Mouse (Mus musculus) neural tube, embryonic 13.5 days (tissue): ENCODE measurements at regions not wholly inside any gene's neighbourhood (a gene's known extent, or its start where the extent isn't known, plus 50 kb on each side); places are given as distances from the start of the nearest gene placed in this dataset.

Experiments used
- ATAC-seq: fragments of 200-750 bp; cut with Nextera tagmentation; 2 replicates; pipeline ENCODE4 v1.8.0; 2017; ENCODE audit warnings: low read depth, mild to moderate bottlenecking, moderate TSS enrichment, moderate library complexity
- H3K27ac ChIP-seq: fragments of 300-500 bp; sonication (generic); replicated peaks from 2 replicates; pipeline ENCODE4 v1.5.1; 2015; ENCODE audit warnings: moderate library complexity, mild to moderate bottlenecking, inconsistent platforms
- H3K27me3 ChIP-seq: fragments of 300-500 bp; sonication (generic); 2 replicates; pipeline ENCODE4 v1.6.1; 2015; ENCODE audit warnings: mild to moderate bottlenecking, inconsistent platforms
- H3K36me3 ChIP-seq: fragments of 300-500 bp; sonication (generic); 2 replicates; pipeline ENCODE4 v1.6.1; 2015; ENCODE audit warnings: mild to moderate bottlenecking, inconsistent platforms
- H3K4me1 ChIP-seq: fragments of 300-500 bp; sonication (generic); replicated peaks from 2 replicates; pipeline ENCODE4 v1.6.1; 2015; ENCODE audit warnings: inconsistent platforms
- H3K4me2 ChIP-seq: fragments of 300-500 bp; sonication (generic); 2 replicates; pipeline ENCODE4 v1.6.1; 2015; ENCODE audit warnings: inconsistent platforms, mild to moderate bottlenecking, moderate library complexity
- H3K4me3 ChIP-seq: fragments of 300-500 bp; sonication (generic); 2 replicates; pipeline ENCODE4 v1.5.1; 2015; ENCODE audit warnings: mild to moderate bottlenecking, inconsistent platforms
- H3K9ac ChIP-seq: fragments of 300-500 bp; sonication (generic); 2 replicates; pipeline ENCODE4 v1.6.1; 2015; ENCODE audit warnings: moderate library complexity, mild to moderate bottlenecking, inconsistent platforms
- H3K9me3 ChIP-seq: fragments of 300-500 bp; sonication (generic); 2 replicates; pipeline ENCODE4 v1.6.1; 2016; ENCODE audit warnings: inconsistent platforms
- WGBS: fragments of 180-500 bp; shearing (Covaris S2); methylation state at CpG from one replicate; pipeline ENCODE4 v1.1.7; 2015; 5-methylcytosine and 5-hydroxymethylcytosine counted together

DNA sequence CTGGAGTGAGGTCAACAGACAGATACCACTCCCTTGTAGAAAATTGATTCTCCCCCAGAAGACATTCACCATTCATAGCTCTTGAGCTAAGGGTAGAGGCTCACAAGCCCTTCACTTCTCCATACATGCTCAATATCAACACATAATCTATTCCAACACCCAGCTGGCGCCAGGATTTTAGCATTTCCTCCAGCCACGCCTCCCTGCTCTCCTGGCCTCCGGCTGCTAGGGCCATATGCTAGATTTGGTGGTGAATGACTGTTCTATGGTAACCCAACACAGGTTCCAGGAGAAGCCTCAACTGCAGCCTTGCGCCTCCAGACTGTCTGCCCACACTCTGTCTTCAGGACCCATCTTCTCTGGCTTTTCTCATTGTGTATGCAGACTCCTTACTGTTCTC, 197.9 kb downstream of the Gm11011 start:
- no peak overlapping the region for H3K4me2 ChIP-seq

DNA sequence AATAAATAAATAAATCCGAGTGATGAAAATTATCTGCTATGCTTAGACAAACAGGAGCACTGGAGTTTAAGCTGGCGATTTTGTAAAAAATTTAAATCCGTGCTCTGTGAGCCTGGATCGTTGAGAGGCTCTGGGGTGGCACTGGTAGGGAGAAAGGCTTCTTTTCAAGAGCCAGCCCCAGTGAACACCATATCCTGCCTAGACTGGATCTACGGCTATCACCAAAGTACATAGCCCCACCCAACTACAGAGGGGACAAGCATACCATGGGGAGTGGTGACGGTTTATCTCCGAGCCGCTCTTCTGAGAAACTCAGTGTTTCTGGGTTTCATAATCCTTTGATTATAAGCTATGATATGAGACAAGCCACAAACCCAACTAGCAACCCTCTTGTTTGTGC, 199.0 kb downstream of the Gm11011 start:
- 0 out of 2 replicates have a peak overlapping the region, but pooled peaks have one; percentile 33 for H3K27ac ChIP-seq
- WGBS = 84% methylated on average over 8 of the region's 8 CpGs
- no peaks in the 10 kb centered on the region for H3K36me3 ChIP-seq
- H3K4me3 ChIP-seq = no peak overlapping the region
- peaks cover 26% of the 10 kb centered on the region for H3K4me1 ChIP-seq
- ATAC-seq = peak; percentile 56; the same call in 1 of the 2 replicates
- H3K9me3 ChIP-seq = no peaks in the 10 kb centered on the region
- no peak overlapping the region for H3K9ac ChIP-seq
- no peaks in the 10 kb centered on the region for H3K27me3 ChIP-seq
- no peak overlapping the region for H3K4me2 ChIP-seq

More for the DNA sequence above, 197.9 kb downstream of the Gm11011 start:
- 75% methylated on average over 4 of the region's 4 CpGs for WGBS
- Histone ChIP-seq H3K9ac (no peak overlapping the region), H3K36me3 (no peaks in the 10 kb centered on the region), H3K27me3 (no peaks in the 10 kb centered on the region), H3K9me3 (no peaks in the 10 kb centered on the region), H3K27ac (peak overlapping the region; percentile 46), H3K4me3 (no peak overlapping the region), H3K4me1 (peaks cover 26% of the 10 kb centered on the region)
- ATAC-seq = no peak

DNA sequence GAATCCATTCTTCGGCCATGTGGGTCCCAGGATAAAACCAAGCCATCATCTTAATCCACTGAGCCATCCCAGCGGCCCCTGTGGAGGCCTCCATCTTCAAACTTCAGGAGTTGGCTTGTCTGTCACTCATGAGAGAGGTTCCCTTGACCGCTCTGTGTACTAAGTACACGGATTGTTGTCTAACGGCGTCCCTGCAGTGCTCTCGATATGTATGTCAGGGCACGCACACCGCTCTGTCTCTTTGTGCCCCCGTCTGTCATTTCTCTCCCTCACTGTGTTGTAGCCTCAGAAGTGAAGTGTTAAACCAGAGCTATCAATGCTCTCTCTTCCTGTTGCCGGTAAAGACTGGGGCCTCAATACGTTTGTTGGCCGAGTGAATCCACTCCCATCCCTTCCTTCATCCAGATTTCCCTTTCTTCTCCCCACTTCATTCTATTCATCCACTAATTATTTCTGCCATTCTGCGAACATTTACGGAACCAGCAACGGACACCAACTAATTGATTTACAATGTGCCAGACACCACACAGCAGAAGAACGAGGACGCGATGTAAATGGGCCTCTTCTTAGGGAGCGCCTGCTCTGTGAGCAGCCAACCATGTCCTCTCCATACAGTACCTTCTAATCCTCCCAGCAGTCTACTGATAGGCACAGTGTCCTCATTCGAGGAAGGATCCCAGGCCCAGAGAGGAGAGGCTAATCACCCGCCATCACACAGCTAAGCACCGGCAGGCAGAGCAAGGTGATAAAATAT, 199.6 kb downstream of the Gm11011 start:
- no peaks in the 10 kb centered on the region for H3K36me3 ChIP-seq
- H3K4me3 ChIP-seq = no peak overlapping the region
- H3K9ac ChIP-seq = no peak overlapping the region
- H3K27ac ChIP-seq = 0 out of 2 replicates have a peak overlapping the region, but pooled peaks have one; percentile 28
- WGBS = 42% methylated on average over 23 of the region's 23 CpGs
- H3K4me2 ChIP-seq = no peak overlapping the region
- H3K9me3 ChIP-seq = no peaks in the 10 kb centered on the region
- ATAC-seq = peak; percentile 36; the same call in 1 of the 2 replicates
- no peaks in the 10 kb centered on the region for H3K27me3 ChIP-seq
- H3K4me1 ChIP-seq = peaks cover 26% of the 10 kb centered on the region

DNA sequence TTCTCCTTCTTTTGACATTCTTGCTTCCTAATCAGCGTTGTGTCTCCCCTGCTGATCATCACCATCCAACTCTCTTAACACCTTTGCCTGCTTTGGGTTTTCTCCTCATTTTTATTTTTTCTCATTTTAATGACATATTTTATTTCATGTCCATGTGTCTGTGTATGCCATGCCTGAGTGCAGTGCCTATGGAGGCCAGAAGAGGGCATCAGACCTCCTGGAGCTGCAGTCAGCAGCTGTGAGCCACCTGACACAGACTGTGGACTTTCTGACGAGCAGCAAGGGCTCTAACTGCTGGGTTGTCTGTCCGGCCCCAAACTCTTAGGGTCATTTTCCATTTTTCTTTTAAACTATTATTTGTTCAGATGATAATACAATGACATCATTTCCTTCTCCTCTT, 203.8 kb downstream of the Gm11011 start:
- WGBS = 88% methylated on average over 3 of the region's 3 CpGs
- no peak overlapping the region for H3K4me2 ChIP-seq
- peaks cover 11% of the 10 kb centered on the region for H3K4me1 ChIP-seq
- no peak overlapping the region for H3K4me3 ChIP-seq
- H3K27ac ChIP-seq = no peak overlapping the region
- H3K27me3 ChIP-seq = no peaks in the 10 kb centered on the region
- no peak overlapping the region for H3K9ac ChIP-seq
- ATAC-seq = no peak
- no peaks in the 10 kb centered on the region for H3K9me3 ChIP-seq
- no peaks in the 10 kb centered on the region for H3K36me3 ChIP-seq

DNA sequence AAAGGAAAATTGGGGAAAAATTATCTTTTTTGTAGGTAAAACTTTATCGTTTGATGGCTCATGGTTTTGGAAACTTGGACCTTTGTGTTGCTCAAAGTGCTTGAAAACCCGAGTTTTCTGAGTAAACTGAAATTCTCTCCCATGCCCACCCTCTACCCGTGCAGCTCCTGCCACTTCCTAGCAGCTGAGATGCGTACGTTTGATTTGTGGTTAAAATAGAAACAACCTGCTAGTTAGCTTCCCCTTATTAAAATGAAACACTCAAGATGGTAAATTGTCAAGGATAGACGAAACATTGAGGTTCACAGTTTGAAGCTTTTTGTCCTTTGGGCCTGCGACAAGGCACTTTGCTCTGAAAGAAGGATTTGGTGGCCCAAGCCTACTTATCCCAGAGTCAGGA, 214.5 kb downstream of the Gm11011 start:
- H3K27ac ChIP-seq = no peak overlapping the region
- 91% methylated on average over 7 of the region's 7 CpGs for WGBS
- no peak overlapping the region for H3K4me3 ChIP-seq
- H3K9ac ChIP-seq = no peak overlapping the region
- no peaks in the 10 kb centered on the region for H3K27me3 ChIP-seq
- H3K36me3 ChIP-seq = no peaks in the 10 kb centered on the region
- no peaks in the 10 kb centered on the region for H3K4me1 ChIP-seq
- peaks cover 6% of the 10 kb centered on the region; the same call in 1 of the 2 replicates for H3K9me3 ChIP-seq
- ATAC-seq = no peak
- H3K4me2 ChIP-seq = no peak overlapping the region

DNA sequence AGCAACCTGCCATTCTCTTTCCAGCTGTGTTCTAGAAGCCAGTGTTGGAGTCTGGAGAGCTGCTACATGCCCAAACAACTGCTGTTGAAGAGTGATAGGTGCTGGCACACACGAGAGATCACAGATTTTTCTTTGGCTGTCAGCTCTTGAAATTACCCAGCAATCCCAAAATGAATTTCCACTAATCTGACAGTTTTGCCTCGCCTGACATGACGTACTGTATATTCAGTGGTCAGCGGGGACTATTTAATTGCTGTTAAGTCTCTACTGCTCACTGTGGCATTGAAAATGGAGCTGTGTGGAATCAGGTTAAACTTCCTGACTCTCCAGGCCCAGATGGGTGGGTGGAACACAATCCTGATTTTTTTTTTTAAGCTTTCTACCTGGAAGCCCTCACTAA, 222.5 kb downstream of the Gm11011 start:
- Histone ChIP-seq H3K9me3 (0 out of 2 replicates have a peak, but pooled peaks cover 3% of the 10 kb centered on the region), H3K4me3 (no peak overlapping the region), H3K4me2 (no peak overlapping the region), H3K36me3 (no peaks in the 10 kb centered on the region), H3K27ac (no peak overlapping the region), H3K9ac (no peak overlapping the region), H3K4me1 (peaks cover 16% of the 10 kb centered on the region), H3K27me3 (no peaks in the 10 kb centered on the region)
- ATAC-seq = no peak
- 38% methylated on average over 4 of the region's 4 CpGs for WGBS

DNA sequence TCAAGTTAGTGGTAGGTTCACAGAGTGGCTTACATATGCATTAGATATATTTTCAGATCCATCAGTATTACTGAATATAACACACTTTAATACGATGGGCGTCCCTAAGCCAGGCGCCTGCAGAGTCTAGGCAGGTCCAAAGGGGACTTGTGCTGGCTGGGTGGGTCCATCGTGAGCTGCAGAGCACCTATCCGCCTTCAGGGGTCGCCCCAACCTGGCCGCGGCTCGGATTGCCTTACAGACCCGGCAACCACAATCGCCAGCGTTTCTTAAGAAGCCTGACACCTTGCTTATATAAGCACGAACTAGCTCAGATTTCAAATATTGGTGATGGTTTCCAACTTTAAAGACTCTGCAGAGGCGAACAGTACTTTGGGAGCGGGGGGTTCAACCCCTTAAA, 227.3 kb downstream of the Gm11011 start:
- peak; percentile 53; the same call in 1 of the 2 replicates for ATAC-seq
- H3K36me3 ChIP-seq = no peaks in the 10 kb centered on the region
- no peak overlapping the region for H3K4me3 ChIP-seq
- no peaks in the 10 kb centered on the region for H3K27me3 ChIP-seq
- H3K9me3 ChIP-seq = 0 out of 2 replicates have a peak, but pooled peaks cover 3% of the 10 kb centered on the region
- H3K4me1 ChIP-seq = peaks cover 16% of the 10 kb centered on the region
- peak overlapping the region; percentile 39 for H3K4me2 ChIP-seq
- H3K27ac ChIP-seq = no peak overlapping the region
- WGBS = 19% methylated on average over 15 of the region's 15 CpGs
- H3K9ac ChIP-seq = 0 out of 2 replicates have a peak overlapping the region, but pooled peaks have one; percentile 27

DNA sequence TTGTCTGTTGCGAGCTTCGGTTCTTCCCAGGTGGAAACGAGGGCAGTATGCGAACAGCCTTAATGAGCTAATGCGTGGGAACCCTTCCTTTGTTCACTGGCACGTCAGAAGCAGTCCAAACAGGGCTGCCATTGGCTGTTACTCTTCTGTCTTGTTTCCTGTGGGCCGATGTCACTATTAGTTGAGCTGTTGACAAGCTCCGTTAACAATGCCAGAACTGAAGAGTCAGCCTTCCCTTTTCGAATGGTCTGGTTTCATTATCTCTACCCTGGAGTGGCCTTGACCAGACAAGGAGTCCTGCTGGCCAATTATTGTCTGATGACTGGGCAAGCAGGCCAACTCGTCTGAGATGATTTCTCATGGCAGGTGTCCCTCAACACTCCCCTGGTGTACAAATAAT, 230.1 kb downstream of the Gm11011 start:
- no peaks in the 10 kb centered on the region for H3K36me3 ChIP-seq
- no peak overlapping the region for H3K4me3 ChIP-seq
- H3K27me3 ChIP-seq = no peaks in the 10 kb centered on the region
- H3K4me1 ChIP-seq = peaks cover 14% of the 10 kb centered on the region
- ATAC-seq = no peak
- 72% methylated on average over 10 of the region's 10 CpGs for WGBS
- H3K9ac ChIP-seq = no peak overlapping the region
- no peaks in the 10 kb centered on the region for H3K9me3 ChIP-seq
- no peak overlapping the region for H3K27ac ChIP-seq
- no peak overlapping the region for H3K4me2 ChIP-seq

DNA sequence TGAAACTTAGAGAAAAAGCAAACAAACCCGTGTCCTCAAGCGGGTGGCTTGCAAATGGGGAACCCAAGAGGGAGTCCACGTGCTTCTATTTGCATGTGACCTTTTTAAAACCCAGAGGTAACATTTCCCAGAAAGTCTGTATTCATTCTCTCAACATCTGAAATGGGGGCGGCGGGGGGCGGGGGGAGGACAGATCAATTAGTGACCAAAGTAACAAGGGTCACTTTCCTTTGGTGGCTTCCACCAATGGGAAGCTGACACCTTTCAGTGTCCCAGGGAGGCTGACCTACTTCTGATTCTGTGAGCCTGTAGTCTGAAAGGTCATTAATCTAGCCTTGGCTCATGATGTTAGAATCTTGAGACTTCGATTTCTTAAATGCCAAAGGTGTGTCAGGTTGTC, 236.0 kb downstream of the Gm11011 start:
- H3K36me3 ChIP-seq = no peaks in the 10 kb centered on the region
- WGBS = 85% methylated on average over 7 of the region's 7 CpGs

DNA sequence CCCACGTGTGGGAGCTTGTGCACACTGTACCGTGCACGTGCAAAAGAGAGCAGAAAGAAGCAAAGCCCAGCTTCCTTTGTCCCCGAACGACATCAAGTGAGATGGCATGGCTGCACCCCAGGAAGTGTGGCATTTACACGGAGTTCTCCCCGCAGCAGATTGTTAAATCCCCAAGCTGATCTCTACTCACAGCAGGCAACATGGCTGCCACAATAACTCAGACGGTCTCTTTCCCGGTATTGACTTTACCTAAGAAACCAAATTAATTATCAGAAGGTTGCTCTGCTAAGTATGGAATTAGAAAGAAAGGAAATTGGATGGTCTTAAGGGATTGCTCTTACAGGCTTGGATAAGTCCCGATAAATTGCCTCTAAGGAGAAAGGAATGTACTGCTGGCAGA, 241.4 kb downstream of the Gm11011 start:
- Histone ChIP-seq H3K4me1 (no peaks in the 10 kb centered on the region), H3K9ac (no peak overlapping the region), H3K4me2 (no peak overlapping the region), H3K27me3 (no peaks in the 10 kb centered on the region), H3K4me3 (no peak overlapping the region), H3K27ac (0 out of 2 replicates have a peak overlapping the region, but pooled peaks have one; percentile 33), H3K36me3 (no peaks in the 10 kb centered on the region), H3K9me3 (no peaks in the 10 kb centered on the region)
- ATAC-seq = no peak
- 54% methylated on average over 10 of the region's 10 CpGs for WGBS

More for the DNA sequence above, 236.0 kb downstream of the Gm11011 start:
- H3K4me2 ChIP-seq = no peak overlapping the region
- no peaks in the 10 kb centered on the region for H3K4me1 ChIP-seq
- no peak overlapping the region for H3K27ac ChIP-seq
- ATAC-seq = no peak
- no peak overlapping the region for H3K9ac ChIP-seq
- H3K27me3 ChIP-seq = no peaks in the 10 kb centered on the region
- no peak overlapping the region for H3K4me3 ChIP-seq
- H3K9me3 ChIP-seq = no peaks in the 10 kb centered on the region

DNA sequence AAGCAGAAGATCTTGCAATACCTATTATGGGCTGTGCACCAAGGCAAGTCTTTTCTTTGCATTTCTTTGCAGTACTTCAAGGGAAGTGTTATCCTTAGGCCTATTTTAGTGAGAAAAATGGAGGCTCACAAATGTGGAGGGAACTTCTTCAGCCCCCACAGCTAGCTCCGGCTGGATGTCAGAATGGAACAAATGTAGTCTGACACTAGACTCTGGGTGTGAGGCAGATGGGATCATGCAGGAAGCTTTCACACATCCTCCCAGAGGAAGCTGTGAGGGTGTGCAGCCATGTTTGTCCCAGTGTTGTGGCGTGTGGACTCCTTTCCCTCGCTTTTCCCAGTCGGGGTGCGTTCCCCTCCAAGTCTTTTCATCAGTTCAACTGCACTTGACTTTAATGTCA, 268.0 kb downstream of the Gm11011 start:
- no peak for ATAC-seq
- WGBS = 84% methylated on average over 5 of the region's 5 CpGs
- no peaks in the 10 kb centered on the region for H3K36me3 ChIP-seq

DNA sequence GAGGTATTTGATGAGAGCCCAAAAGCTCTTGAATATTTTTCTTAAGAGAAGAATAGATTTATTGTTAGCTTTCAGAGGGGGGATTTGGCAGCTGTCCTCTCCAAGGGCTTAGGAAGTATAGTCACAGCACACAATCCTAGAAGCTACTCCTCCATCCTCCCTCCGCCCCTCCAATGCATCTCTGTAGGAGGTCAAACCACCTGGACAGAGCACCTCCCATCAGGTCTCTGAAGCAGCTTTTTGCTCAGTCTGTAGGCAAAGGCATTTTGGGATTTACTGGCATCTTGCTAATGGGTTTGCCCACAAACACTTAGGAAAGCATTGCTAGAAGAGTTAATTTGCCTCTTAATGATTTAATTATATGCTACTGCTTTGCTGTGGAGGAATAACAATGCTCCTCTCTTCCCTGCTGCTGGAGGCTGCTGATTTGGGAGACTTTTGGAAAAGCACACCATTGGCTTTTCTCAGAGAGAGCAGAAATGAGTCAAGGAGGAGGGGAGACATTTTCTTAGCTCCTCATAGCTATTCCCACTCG, 273.1 kb downstream of the Gm11011 start:
- Histone ChIP-seq H3K9ac (no peak overlapping the region), H3K4me3 (no peak overlapping the region), H3K9me3 (no peaks in the 10 kb centered on the region), H3K27ac (peak overlapping the region; percentile 46), H3K27me3 (no peaks in the 10 kb centered on the region), H3K4me1 (peaks cover 18% of the 10 kb centered on the region; the same call in 1 of the 2 replicates), H3K4me2 (no peak overlapping the region), H3K36me3 (no peaks in the 10 kb centered on the region)
- 23% methylated on average over 2 of the region's 2 CpGs for WGBS
- ATAC-seq = no peak

More for the DNA sequence above, 268.0 kb downstream of the Gm11011 start:
- Histone ChIP-seq H3K9me3 (no peaks in the 10 kb centered on the region), H3K27me3 (no peaks in the 10 kb centered on the region), H3K9ac (no peak overlapping the region), H3K27ac (no peak overlapping the region), H3K4me1 (peaks cover 5% of the 10 kb centered on the region; the same call in 1 of the 2 replicates), H3K4me3 (no peak overlapping the region), H3K4me2 (no peak overlapping the region)
